Mouse (Mus musculus): ENCODE measurements around the gene Cdadc1. TPM values are rescaled to one million over a fixed set of nuclear protein-coding genes. Genes with fewer than 3 reads are reported as not detected.

Cdadc1 gene
- total RNA-seq, 2 experiments from 2014 or later: 29.3 to 38.0 TPM

- intact Hi-C loops (cut with DNase I): no loop called here
- no peak for DNase-seq
Measured at GRCm38 (mm10) chr14:59550841-59551240, 46.9 kb downstream of the Cdadc1 start.

GRCm38 (mm10) chr14:59549106-59549505 is 48.7 kb downstream of the Cdadc1 start:
- DNase-seq: peak; percentile 77
- intact Hi-C loops (cut with DNase I): no loop called here

GRCm38 (mm10) chr14:59548532-59548931 is 49.2 kb downstream of the Cdadc1 start:
- no peak for DNase-seq
- intact Hi-C loops (cut with DNase I): no loop called here

- DNase-seq: no peak
- intact Hi-C loops (cut with DNase I): no loop called here
Measured at GRCm38 (mm10) chr14:59547530-59547929, 50.2 kb downstream of the Cdadc1 start.

- DNase-seq: no peak
- intact Hi-C loops (cut with DNase I): no loop called here
Measured at GRCm38 (mm10) chr14:59546162-59546880, 51.4 kb downstream of the Cdadc1 start.

GRCm38 (mm10) chr14:59543956-59544355 is 53.8 kb downstream of the Cdadc1 start:
- intact Hi-C loops (cut with DNase I): no loop called here
- DNase-seq: no peak

- DNase-seq: no peak
- intact Hi-C loops (cut with DNase I): no loop called here
Measured at GRCm38 (mm10) chr14:59543158-59543826, 54.5 kb downstream of the Cdadc1 start.

GRCm38 (mm10) chr14:59540761-59541160 is 57.0 kb downstream of the Cdadc1 start:
- intact Hi-C loops (cut with DNase I): no loop called here
- DNase-seq: no peak

GRCm38 (mm10) chr14:59540230-59540629 is 57.5 kb downstream of the Cdadc1 start:
- DNase-seq: no peak
- intact Hi-C loops (cut with DNase I): no loop called here

- intact Hi-C loops (cut with DNase I): no loop called here
- DNase-seq: no peak
Measured at GRCm38 (mm10) chr14:59537829-59538432, 59.8 kb downstream of the Cdadc1 start.

- DNase-seq: no peak
- intact Hi-C loops (cut with DNase I): no loop called here
Measured at GRCm38 (mm10) chr14:59533908-59534307, 63.9 kb downstream of the Cdadc1 start.

GRCm38 (mm10) chr14:59532986-59533385 is 64.8 kb downstream of the Cdadc1 start:
- DNase-seq: no peak
- intact Hi-C loops (cut with DNase I): no loop called here

GRCm38 (mm10) chr14:59530801-59531200 is 67.0 kb downstream of the Cdadc1 start:
- intact Hi-C loops (cut with DNase I): no loop called here
- no peak for DNase-seq

GRCm38 (mm10) chr14:59525843-59526242 is 71.9 kb downstream of the Cdadc1 start:
- intact Hi-C loops (cut with DNase I): no loop called here
- DNase-seq: no peak

GRCm38 (mm10) chr14:59513922-59514444 is 83.8 kb downstream of the Cdadc1 start:
- intact Hi-C loops (cut with DNase I): no loop called here
- no peak for DNase-seq

Other genes with a start within 250 kb of the Cdadc1 start
- gene Phf11d, start 232.5 kb downstream of the Cdadc1 start, total RNA-seq (2021): 1 to 10 TPM; 1.7 to 1.9 TPM
- gene Phf11c, start 202.6 kb downstream of the Cdadc1 start, total RNA-seq (2021): under 1 TPM; 0.36 to 0.37 TPM
- gene Setdb2, start 157.1 kb downstream of the Cdadc1 start, total RNA-seq (2021): 1 to 10 TPM; 3.8 to 3.9 TPM
- gene Cab39l, start 157.0 kb downstream of the Cdadc1 start, total RNA-seq (2021): 10 to 100 TPM; 13.6 to 18.5 TPM
- gene Shisa2, start 27.3 kb upstream of the Cdadc1 start, total RNA-seq (2021): 10 to 100 TPM; 53.5 to 76.6 TPM

Measured in gastrocnemius, postnatal 36 days (tissue).